Mouse (Mus musculus): ENCODE measurements around the gene Med18.
"Not testable (repeated sequence)": the region's sequence is repeated elsewhere in the genome, so short reads cannot be mapped to it uniquely, and the experiment has no call there.

- not testable (repeated sequence) for TF ChIP-seq CTCF (IDR thresholded peaks at IDR 0.05; ENCODE audit: control insufficient read depth, insufficient read depth, low read length); POLR2A (IDR thresholded peaks at IDR 0.05; ENCODE audit: borderline replicate concordance, control insufficient read depth, low read depth, low read length)
Observed at GRCm38 (mm10) chr4:132482104-132482503, 18.4 kb upstream of the Med18 start.

Data from bone marrow, adult 2 months (tissue).